Mouse (Mus musculus) left cerebral cortex, adult 11 months (tissue): Measurements from ENCODE around the gene Sox2.

ENCODE experiments used
- DNase-seq: peaks from one replicate; pipeline ENCODE4 v3.0.0; 2022; ENCODE audit warnings: low spot score

Gene Sox2

GRCm38 (mm10) chr3:34649726-34650620, at the start of gene Sox2:
TSS of gene Sox2 (plus strand) at chr3:34650405.
- peak; percentile 73 for DNase-seq

- DNase-seq, result no peak
Observed at GRCm38 (mm10) chr3:34601116-34601515, 49.1 kb upstream of the Sox2 start.

GRCm38 (mm10) chr3:34614107-34614506, 36.1 kb upstream of the Sox2 start:
- DNase-seq, result no peak

DNA sequence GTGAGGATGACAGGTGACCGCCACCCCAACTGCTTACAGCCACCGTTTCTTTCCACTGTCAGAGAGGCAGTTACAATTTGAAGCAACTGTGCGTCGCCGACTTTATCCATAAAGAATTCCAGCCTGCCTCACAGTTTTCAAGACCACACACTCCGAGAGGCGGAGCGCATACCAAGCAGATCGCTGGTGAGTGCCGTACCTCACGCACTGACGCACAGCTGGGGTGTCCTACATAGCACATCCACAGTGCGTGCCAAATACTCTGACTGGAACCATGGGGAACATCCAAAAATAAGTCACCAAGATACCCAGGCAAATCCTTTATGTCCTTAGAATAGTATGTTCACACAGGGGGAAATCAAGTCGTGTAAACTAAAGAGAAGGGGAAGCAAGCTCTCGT, 34.7 kb upstream of the Sox2 start:
- DNase-seq, result no peak

- DNase-seq, result no peak
Observed at GRCm38 (mm10) chr3:34618934-34619333, 31.3 kb upstream of the Sox2 start.

DNA sequence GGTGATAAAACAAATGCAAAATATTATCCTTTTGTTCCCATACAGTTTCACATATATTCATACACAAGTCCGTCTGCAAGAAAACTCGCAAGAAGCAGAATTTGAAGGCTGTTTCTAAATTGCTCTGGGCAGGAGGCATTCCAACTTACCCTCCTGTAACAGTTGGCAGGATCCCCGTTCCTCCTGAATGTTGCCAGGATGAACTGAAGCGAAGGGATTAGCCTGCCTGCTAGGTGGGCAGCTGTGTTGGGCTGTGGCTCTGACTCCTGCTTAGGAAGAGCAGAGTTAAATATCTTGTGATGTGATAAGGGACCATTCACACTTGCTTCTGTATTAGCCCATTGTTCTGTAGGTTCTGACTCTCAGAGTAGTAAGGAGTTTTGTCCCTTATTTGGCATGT, 30.1 kb upstream of the Sox2 start:
- DNase-seq, result no peak

GRCm38 (mm10) chr3:34624721-34625270, 25.4 kb upstream of the Sox2 start:
- DNase-seq, result no peak

GRCm38 (mm10) chr3:34626521-34626920, 23.7 kb upstream of the Sox2 start:
- DNase-seq, result no peak

DNA sequence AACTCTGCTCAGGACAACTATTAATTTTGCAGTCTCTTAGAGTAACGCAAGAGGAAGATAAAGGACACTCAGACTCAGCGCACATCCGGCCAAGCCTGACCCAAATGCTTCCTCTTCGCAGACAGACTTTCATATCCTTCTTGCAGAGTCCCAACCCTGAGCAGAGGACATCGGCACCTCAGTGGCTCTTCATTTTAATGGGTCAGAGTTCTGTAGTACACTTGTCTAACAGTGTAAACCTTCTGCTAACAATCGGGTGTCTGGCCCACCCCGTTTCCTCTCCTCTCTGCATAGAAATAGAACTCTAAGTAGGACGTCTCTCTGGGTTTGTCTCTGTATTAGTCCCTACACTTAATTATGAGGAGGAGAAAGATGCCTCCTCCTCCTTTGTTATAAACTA, 20.2 kb upstream of the Sox2 start:
- DNase-seq, result no peak

- no peak for DNase-seq
Observed at GRCm38 (mm10) chr3:34630736-34631135, 19.5 kb upstream of the Sox2 start.

- DNase-seq, result no peak
Observed at GRCm38 (mm10) chr3:34636958-34637357, 13.2 kb upstream of the Sox2 start.

DNA sequence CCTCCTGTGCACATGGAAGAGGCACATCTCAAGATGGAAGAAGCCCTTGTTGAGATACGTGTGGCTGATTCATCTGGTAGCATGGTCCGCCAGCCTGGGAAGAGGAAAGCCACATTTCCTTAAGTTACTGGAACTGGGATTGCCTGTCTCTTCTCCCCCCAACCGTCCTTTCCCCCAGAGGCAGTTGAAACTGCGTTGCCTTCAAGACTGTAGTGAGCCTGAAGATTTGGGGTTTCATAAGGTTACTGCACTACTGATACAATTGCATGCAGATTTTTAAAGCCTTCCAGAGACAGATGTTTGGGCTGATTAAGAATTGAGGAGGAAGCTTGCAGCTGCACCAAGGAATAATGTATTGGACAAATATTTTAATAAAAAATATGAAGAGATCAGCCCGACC, 12.7 kb upstream of the Sox2 start:
- no peak for DNase-seq

- no peak for DNase-seq
Observed at GRCm38 (mm10) chr3:34637926-34638325, 12.3 kb upstream of the Sox2 start.

DNA sequence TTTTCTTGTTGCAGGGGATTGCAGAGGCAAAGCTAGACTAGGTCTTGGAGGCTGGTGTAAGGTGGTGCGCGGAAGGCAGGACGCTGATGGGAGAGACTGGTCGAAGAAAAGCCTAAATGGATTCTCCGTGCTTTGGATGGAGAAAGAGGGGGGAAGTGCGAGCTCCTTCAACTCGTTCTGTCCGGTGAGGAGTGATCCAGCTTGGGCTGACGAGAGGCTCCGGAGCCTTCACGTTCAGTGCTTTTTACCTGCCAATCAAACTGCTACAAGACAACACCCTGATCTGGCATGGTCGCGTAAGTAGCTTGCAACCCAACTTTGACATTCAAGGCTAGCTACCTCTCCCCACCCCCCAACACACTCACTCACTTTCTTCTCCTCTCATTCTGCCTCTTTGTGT, 11.9 kb upstream of the Sox2 start:
- no peak for DNase-seq

GRCm38 (mm10) chr3:34639031-34639872, 11.0 kb upstream of the Sox2 start:
- no peak for DNase-seq

DNA sequence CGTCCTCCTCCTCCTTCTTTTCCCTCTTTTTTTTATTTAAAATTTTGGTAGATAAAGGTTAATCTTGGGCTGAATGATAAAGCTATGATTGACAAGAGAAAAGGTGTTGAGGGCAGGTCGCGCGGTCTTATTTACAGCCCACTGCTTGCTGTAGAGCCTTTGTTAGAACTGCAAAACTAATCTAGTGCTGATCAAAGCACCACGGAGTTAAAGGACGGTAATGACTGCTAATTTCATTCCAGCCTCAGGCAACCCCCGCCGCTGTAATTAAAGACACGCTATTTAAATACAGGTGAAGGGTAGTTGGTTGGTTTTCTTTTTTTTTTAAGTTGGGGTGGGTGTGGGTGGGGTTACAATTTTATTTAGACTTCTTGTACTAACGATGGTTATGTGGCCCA, 10.3 kb upstream of the Sox2 start:
- no peak for DNase-seq

GRCm38 (mm10) chr3:34640276-34640675, 9.9 kb upstream of the Sox2 start:
- no peak for DNase-seq

GRCm38 (mm10) chr3:34640690-34641600, 9.3 kb upstream of the Sox2 start:
- DNase-seq, result no peak

DNA sequence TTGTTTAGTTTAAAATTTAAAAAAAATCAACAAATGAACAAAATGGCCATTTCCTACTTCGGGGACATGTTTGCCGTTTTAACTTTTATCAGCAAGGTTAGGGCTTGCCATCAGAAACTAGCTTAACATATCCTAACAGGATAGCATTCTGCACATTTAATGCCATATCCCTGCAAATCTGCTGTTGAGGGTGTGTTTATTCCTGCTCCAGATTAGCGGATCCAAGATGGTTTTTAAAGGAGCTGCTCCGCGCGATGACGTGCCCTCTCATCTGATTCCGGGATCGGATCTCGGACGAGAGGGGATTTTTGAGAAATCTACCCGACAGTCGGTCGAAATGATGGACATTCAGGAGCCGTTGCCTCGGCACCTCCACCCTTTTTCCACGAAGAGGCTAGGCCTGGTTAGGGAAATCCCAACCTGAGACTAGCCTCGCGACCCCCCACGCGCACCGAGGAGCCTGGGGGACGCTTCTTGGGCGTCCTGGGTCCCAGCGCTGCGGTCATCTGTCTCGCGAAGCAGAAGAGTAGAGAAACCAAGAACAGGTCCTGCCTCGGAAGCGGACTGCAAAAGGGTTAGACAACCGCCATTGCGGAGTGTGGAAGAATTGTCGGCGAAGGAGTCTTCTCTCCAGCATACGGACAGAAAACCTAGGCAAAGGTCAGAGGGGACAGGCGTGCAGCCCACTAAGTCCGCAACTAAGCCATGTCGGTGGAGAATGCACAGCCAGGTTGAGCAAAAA, 8.3 kb upstream of the Sox2 start:
- no peak for DNase-seq

DNA sequence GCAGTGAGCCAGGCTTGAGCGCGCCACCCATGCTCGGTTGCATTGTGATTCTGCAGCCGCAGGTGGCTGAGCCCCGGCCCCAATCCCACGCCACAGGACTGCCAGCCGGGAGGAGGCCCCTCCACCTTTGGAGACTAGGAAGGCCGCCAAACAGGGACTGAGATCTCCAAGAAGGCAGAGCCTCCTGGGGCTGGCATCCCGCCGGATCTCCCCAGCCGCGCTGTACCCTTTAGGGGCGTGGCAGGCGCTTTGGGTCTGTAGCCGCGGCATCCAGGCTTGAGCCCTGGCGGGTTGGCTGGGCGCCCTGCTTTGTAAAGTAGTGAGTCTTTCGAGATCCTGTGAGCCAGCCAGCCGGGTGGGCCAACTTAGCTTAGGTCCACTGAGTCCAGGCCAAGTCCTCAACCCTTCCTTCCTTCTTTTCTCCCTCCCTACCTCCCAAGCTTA, 7.7 kb upstream of the Sox2 start:
- DNase-seq, result peak; percentile 70

DNA sequence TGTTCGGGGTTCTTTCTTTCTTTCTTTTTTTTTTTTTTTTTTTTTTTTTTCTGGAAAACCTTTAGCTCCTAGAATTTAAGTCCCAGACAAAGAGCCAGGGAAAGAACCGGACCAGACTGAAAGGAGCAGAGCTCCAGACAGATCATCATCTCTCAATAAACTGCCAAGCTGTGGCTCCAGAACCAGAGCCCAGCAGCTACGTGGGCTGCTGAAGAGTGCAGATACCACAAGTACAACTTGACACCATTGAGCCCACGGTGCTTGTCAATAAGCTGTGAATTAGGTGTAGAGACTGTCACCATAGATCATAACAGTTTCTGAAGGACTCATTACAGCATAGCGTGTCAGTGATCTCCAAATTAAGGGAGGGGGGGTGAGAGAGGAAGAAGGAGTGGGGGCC, 7.1 kb upstream of the Sox2 start:
- no peak for DNase-seq
